Mouse (Mus musculus) brain, embryonic 14.5 days (tissue): Measurements from ENCODE around the gene Amz2.

Experiments used
- CTCF ChIP-seq: fragments of 200-500 bp; IDR thresholded peaks from 2 replicates; pipeline ENCODE4 v1.5.1; 2012; ENCODE audit warnings: inconsistent platforms, mild to moderate bottlenecking, moderate library complexity, borderline replicate concordance; ENCODE audit not compliant: insufficient read depth, insufficient read length; ENCODE audit errors: extremely low read depth
- POLR2A ChIP-seq: fragments of 200-500 bp; IDR thresholded peaks from 2 replicates; pipeline ENCODE4 v1.6.1; 2012; ENCODE audit warnings: mild to moderate bottlenecking, inconsistent platforms, borderline replicate concordance; ENCODE audit not compliant: poor library complexity, insufficient read depth, insufficient read length, severe bottlenecking; ENCODE audit errors: extremely low read depth

GRCm38 (mm10) chr11:109472171-109472691 is 46.5 kb downstream of the Amz2 start:
- TF ChIP-seq CTCF = no peak
- no peak for TF ChIP-seq POLR2A
